Mouse (Mus musculus): ENCODE results near the gene Ly6g6c.

DNA sequence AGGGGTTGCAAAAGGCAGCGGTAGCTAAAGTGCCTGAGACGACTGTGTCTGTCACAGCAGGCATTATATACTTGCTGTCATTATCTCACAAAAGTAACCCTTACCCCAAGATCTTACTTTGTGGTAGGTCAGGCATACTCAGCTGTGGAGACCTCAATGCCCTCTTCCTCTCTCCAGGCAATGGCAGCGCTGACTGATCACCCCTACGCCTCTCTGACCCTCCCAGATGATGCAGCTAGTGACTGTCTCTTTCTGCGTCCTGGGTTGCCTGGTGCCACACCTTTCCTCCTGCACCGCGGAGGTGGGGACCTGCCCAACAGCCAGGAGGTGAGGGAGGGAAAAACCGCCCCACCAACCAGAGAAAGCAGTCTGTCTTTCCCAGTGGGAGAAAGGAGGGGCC is 3.9 kb upstream of the Ly6g6c start:
- TF ChIP-seq CTCF (IDR thresholded peaks at IDR 0.05; ENCODE audit: control insufficient read depth, insufficient read depth, insufficient replicate concordance, low read depth, low read length): no peak
- no peak for TF ChIP-seq POLR2A (IDR thresholded peaks at IDR 0.05; ENCODE audit: control insufficient read depth, low read depth, low read length)
